Mouse (Mus musculus): ENCODE measurements at regions not wholly inside any gene's neighbourhood (a gene's known extent, or its start where the extent isn't known, plus 50 kb on each side); places are given as distances from the start of the nearest gene placed in this dataset.

GRCm38 (mm10) chr8:26226612-26227528, 107.5 kb downstream of the Gm45692 start:
- in situ Hi-C loops (cut with MboI; ENCODE audit: low pct_ligation_motif_present, low pct_unique_long_range_greater_than_20kb, low sequenced_read_pairs) (no loop called here), dilution Hi-C loops (cut with MboI; ENCODE audit: extremely low pct_ligation_motif_present, extremely low pct_unique_long_range_greater_than_20kb, low sequenced_read_pairs) (no loop called here)
- H3K79me2 ChIP-seq (replicated peaks; ENCODE audit: control insufficient read depth, extremely low read depth, insufficient read depth, poor library complexity, severe bottlenecking): no peaks in the 10 kb centered on the region
- TF ChIP-seq MEF2A (IDR thresholded peaks at IDR 0.05; ENCODE audit: borderline replicate concordance, low read depth, low read length) (no peak), CHD1 (IDR thresholded peaks at IDR 0.05; ENCODE audit: low read depth, low read length) (no peak), CTCF (conservative IDR thresholded peaks at IDR 0.05 in 1 of 2, IDR thresholded peaks at IDR 0.05 in 1 of 2; ENCODE audit: low read depth in 2 of 2, low read length in 2 of 2) (no peak), GABPA (IDR thresholded peaks at IDR 0.05; ENCODE audit: insufficient replicate concordance, low read depth, low read length) (no peak), USF2 (conservative IDR thresholded peaks at IDR 0.05; ENCODE audit: low read depth, low read length) (no peak), RCOR1 (conservative IDR thresholded peaks at IDR 0.05; ENCODE audit: low read depth, low read length) (no peak), HCFC1 (IDR thresholded peaks at IDR 0.05; ENCODE audit: low read depth, low read length) (no peak), POLR2A (IDR thresholded peaks at IDR 0.05; ENCODE audit: low read depth, low read length) (no peak), ELF1 (IDR thresholded peaks at IDR 0.05; ENCODE audit: low read depth, low read length) (no peak), E2F4 (IDR thresholded peaks at IDR 0.05; ENCODE audit: insufficient replicate concordance, low read depth, low read length) (no peak)
- no peak overlapping the region for H3K9ac ChIP-seq (ENCODE audit: insufficient read depth, low read depth)
- H3K36me3 ChIP-seq (replicated peaks in 1 of 2; ENCODE audit: control insufficient read depth in 1 of 2, insufficient read depth in 1 of 2, low read length in 1 of 2): no peaks in the 10 kb centered on the region
- no peak overlapping the region for H3K4me3 ChIP-seq (replicated peaks in 1 of 3; ENCODE audit: low read depth in 2 of 3, low read length in 2 of 3, poor library complexity in 1 of 3)
- H3K4me2 ChIP-seq (ENCODE audit: insufficient read depth, low read depth, poor library complexity, severe bottlenecking): no peak overlapping the region
- H3K27ac ChIP-seq (ENCODE audit: insufficient read depth, low read depth): no peak overlapping the region
- H3K4me1 ChIP-seq (ENCODE audit: control insufficient read depth in 1 of 2, insufficient read depth in 2 of 2): peaks cover 4 to 17% of the 10 kb centered on the region in 2 experiments; a peak in 2 of 4 replicates
- H3K9me3 ChIP-seq (replicated peaks; ENCODE audit: low read length): no peaks in the 10 kb centered on the region
- H3K27me3 ChIP-seq (replicated peaks): no peaks in the 10 kb centered on the region
- DNase-seq (ENCODE audit: extremely low read depth): no peak

DNA sequence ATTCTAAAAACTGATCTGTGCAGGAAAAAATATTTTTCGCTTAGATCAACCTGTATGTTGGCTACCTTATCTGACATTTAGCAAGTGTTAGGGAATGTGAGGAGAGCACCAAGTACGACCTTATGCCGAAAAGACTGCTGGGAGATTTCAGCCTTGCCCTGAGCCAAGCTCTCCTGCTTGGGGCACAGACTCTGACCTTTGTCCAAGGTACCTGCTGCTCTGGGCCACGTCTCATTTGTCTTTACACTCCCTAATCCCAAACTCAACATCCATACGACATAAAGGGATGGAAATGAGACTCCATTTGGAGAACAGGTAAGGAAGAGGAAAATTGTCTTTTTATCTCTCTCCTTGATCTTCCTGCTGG, 108.2 kb downstream of the Gm45692 start:
- Histone ChIP-seq H3K79me2 (replicated peaks; ENCODE audit: control insufficient read depth, extremely low read depth, insufficient read depth, poor library complexity, severe bottlenecking) (no peaks in the 10 kb centered on the region), H3K4me1 (ENCODE audit: control insufficient read depth in 1 of 2, insufficient read depth in 2 of 2) (peaks cover 4 to 17% of the 10 kb centered on the region in 2 experiments; a peak in 2 of 4 replicates), H3K36me3 (replicated peaks in 1 of 2; ENCODE audit: control insufficient read depth in 1 of 2, insufficient read depth in 1 of 2, low read length in 1 of 2) (no peaks in the 10 kb centered on the region), H3K4me2 (ENCODE audit: insufficient read depth, low read depth, poor library complexity, severe bottlenecking) (no peak overlapping the region), H3K9me3 (replicated peaks; ENCODE audit: low read length) (no peaks in the 10 kb centered on the region), H3K27me3 (replicated peaks) (no peaks in the 10 kb centered on the region), H3K4me3 (replicated peaks in 1 of 3; ENCODE audit: low read depth in 2 of 3, low read length in 2 of 3, poor library complexity in 1 of 3) (no peak overlapping the region), H3K27ac (ENCODE audit: insufficient read depth, low read depth) (no peak overlapping the region), H3K9ac (ENCODE audit: insufficient read depth, low read depth) (no peak overlapping the region)
- TF ChIP-seq SIN3A (IDR thresholded peaks at IDR 0.05; ENCODE audit: low read length): no peak
- TF ChIP-seq NRF1 (IDR thresholded peaks at IDR 0.05; ENCODE audit: low read depth, low read length): no peak
- TF ChIP-seq ZC3H11A (IDR thresholded peaks at IDR 0.05; ENCODE audit: low read depth, low read length): no peak
- TF ChIP-seq MEF2A (IDR thresholded peaks at IDR 0.05; ENCODE audit: borderline replicate concordance, low read depth, low read length): no peak
- TF ChIP-seq GABPA (IDR thresholded peaks at IDR 0.05; ENCODE audit: insufficient replicate concordance, low read depth, low read length): no peak
- TF ChIP-seq PAX5 (IDR thresholded peaks at IDR 0.05; ENCODE audit: low read length): no peak
- no peak for TF ChIP-seq JUND (conservative IDR thresholded peaks at IDR 0.05; ENCODE audit: low read depth, low read length)
- TF ChIP-seq CHD2 (IDR thresholded peaks at IDR 0.05; ENCODE audit: low read length): no peak
- TF ChIP-seq SMC3 (IDR thresholded peaks at IDR 0.05; ENCODE audit: low read depth, low read length): no peak
- no peak for TF ChIP-seq MYC (IDR thresholded peaks at IDR 0.05; ENCODE audit: low read depth, low read length)
- TF ChIP-seq POLR2AphosphoS2 (IDR thresholded peaks at IDR 0.05; ENCODE audit: low read depth, low read length): no peak
- no peak for TF ChIP-seq MAFK (IDR thresholded peaks at IDR 0.05; ENCODE audit: insufficient replicate concordance, low read length)
- no peak for TF ChIP-seq JUN (IDR thresholded peaks at IDR 0.05; ENCODE audit: insufficient read depth, low read depth, low read length)
- TF ChIP-seq USF2 (conservative IDR thresholded peaks at IDR 0.05; ENCODE audit: low read depth, low read length): no peak
- TF ChIP-seq HCFC1 (IDR thresholded peaks at IDR 0.05; ENCODE audit: low read depth, low read length): no peak
- TF ChIP-seq TBP (conservative IDR thresholded peaks at IDR 0.05; ENCODE audit: low read depth, low read length): no peak
- no peak for TF ChIP-seq MAZ (IDR thresholded peaks at IDR 0.05; ENCODE audit: low read depth, low read length)
- TF ChIP-seq ZMIZ1 (IDR thresholded peaks at IDR 0.05; ENCODE audit: low read depth, low read length): no peak
- dilution Hi-C loops (cut with MboI; ENCODE audit: extremely low pct_ligation_motif_present, extremely low pct_unique_long_range_greater_than_20kb, low sequenced_read_pairs): no loop called here
- DNase-seq (ENCODE audit: extremely low read depth): no peak
- in situ Hi-C loops (cut with MboI; ENCODE audit: low pct_ligation_motif_present, low pct_unique_long_range_greater_than_20kb, low sequenced_read_pairs): no loop called here
